Mouse (Mus musculus) liver, embryonic 14.5 days (tissue): ENCODE measurements at regions not wholly inside any gene's neighbourhood (a gene's known extent, or its start where the extent isn't known, plus 50 kb on each side); places are given as distances from the start of the nearest gene placed in this dataset.

Experiments
- CTCF ChIP-seq: IDR thresholded peaks from 2 replicates; pipeline ENCODE4 v1.5.1; 2016; ENCODE audit warnings: antibody characterized with exemption, low read depth, control low read depth
- EP300 ChIP-seq: IDR thresholded peaks from 2 replicates; pipeline ENCODE4 v1.6.1; 2016; ENCODE audit warnings: antibody characterized with exemption, low read depth

- TF ChIP-seq CTCF (no peak), EP300 (no peak)
Measured at GRCm38 (mm10) chr16:47025971-47026370, 527.6 kb upstream of the Nectin3 start.
